Mouse (Mus musculus): ENCODE measurements around the gene Wdr74.

Wdr74 gene

GRCm38 (mm10) chr19:8741243-8741869 is 5.7 kb downstream of the Wdr74 start, which contains the start of gene Stx5a:
TSS of gene Stx5a (plus strand) at chr19:8741413.
- DNase-seq (ENCODE audit: low spot score in 2 of 2) = peak; percentile 95 to 98

GRCm38 (mm10) chr19:8742176-8742575 is 6.5 kb downstream of the Wdr74 start:
- no peak for DNase-seq (ENCODE audit: low spot score in 2 of 2)

GRCm38 (mm10) chr19:8745382-8745781 is 9.8 kb downstream of the Wdr74 start:
- DNase-seq (ENCODE audit: low spot score in 2 of 2) = no peak

GRCm38 (mm10) chr19:8747368-8747767 is 11.7 kb downstream of the Wdr74 start:
- DNase-seq (ENCODE audit: low spot score in 2 of 2) = no peak

- DNase-seq (ENCODE audit: low spot score in 2 of 2) = no peak
These were observed 20.0 kb downstream of the Wdr74 start for GRCm38 (mm10) chr19:8755652-8756051.

- peak; percentile 91 to 92 for DNase-seq (ENCODE audit: low spot score in 2 of 2)
These were observed 21.2 kb downstream of the Wdr74 start, which contains the start of gene Nxf1 for GRCm38 (mm10) chr19:8756635-8757387. TSS of gene Nxf1 (plus strand) at chr19:8757073.

GRCm38 (mm10) chr19:8757471-8757998 is 21.9 kb downstream of the Wdr74 start:
- DNase-seq (ENCODE audit: low spot score in 2 of 2) = no peak

GRCm38 (mm10) chr19:8758899-8759298 is 23.3 kb downstream of the Wdr74 start:
- no peak for DNase-seq (ENCODE audit: low spot score in 2 of 2)

GRCm38 (mm10) chr19:8760757-8761156 is 25.1 kb downstream of the Wdr74 start:
- DNase-seq (ENCODE audit: low spot score in 2 of 2) = no peak

GRCm38 (mm10) chr19:8763276-8763675 is 27.6 kb downstream of the Wdr74 start:
- no peak for DNase-seq (ENCODE audit: low spot score in 2 of 2)

GRCm38 (mm10) chr19:8765562-8765961 is 29.9 kb downstream of the Wdr74 start:
- DNase-seq (ENCODE audit: low spot score in 2 of 2) = no peak

- DNase-seq (ENCODE audit: low spot score in 2 of 2) = peak; percentile 79 to 84
These were observed 35.1 kb downstream of the Wdr74 start, which contains the start of gene Tmem223 for GRCm38 (mm10) chr19:8770567-8771270. TSS of gene Tmem223 (plus strand) at chr19:8770996.

- peak in 1 of 2 experiments; percentile 41 for DNase-seq (ENCODE audit: low spot score in 2 of 2)
These were observed 37.4 kb downstream of the Wdr74 start for GRCm38 (mm10) chr19:8772996-8773395.

GRCm38 (mm10) chr19:8773409-8773808 is 37.8 kb downstream of the Wdr74 start:
- no peak for DNase-seq (ENCODE audit: low spot score in 2 of 2)

- peak; percentile 95 to 96 for DNase-seq (ENCODE audit: low spot score in 2 of 2)
These were observed 38.6 kb downstream of the Wdr74 start, which contains the start of gene Tmem179b for GRCm38 (mm10) chr19:8774086-8774835. TSS of gene Tmem179b (minus strand) at chr19:8774467.

- DNase-seq (ENCODE audit: low spot score in 2 of 2) = peak; percentile 22 to 37
These were observed 39.4 kb downstream of the Wdr74 start for GRCm38 (mm10) chr19:8774951-8775421.

- peak; percentile 92 to 96 for DNase-seq (ENCODE audit: low spot score in 2 of 2)
These were observed 50.6 kb downstream of the Wdr74 start, which contains the start of gene Taf6l for GRCm38 (mm10) chr19:8786008-8786781. TSS of gene Taf6l (minus strand) at chr19:8786417.

GRCm38 (mm10) chr19:8788521-8788920 is 52.9 kb downstream of the Wdr74 start:
- DNase-seq (ENCODE audit: low spot score in 2 of 2) = no peak

- no peak for DNase-seq (ENCODE audit: low spot score in 2 of 2)
These were observed 53.5 kb downstream of the Wdr74 start for GRCm38 (mm10) chr19:8789171-8789570.

GRCm38 (mm10) chr19:8790171-8790570 is 54.5 kb downstream of the Wdr74 start:
- no peak for DNase-seq (ENCODE audit: low spot score in 2 of 2)

Data from spleen, postnatal 36 days (tissue).